In genomic region chr1:74390924-74391748, GRCm38 (mm10) we compare ENCODE assay signal across 8 mouse cellular contexts. TPM values are rescaled to one million over a fixed set of nuclear protein-coding genes. Genes with fewer than 3 reads are reported as not detected.
DNase-seq lines count a peak whose midpoint lies in the region; ATAC-seq lines count a peak whose summit lies in the region.

TSS of gene Ctdsp1 (plus strand) at chr1:74391509.

- peak within 1 kb of the TSS; percentile 95 for H3K4me2 ChIP-seq in forebrain, embryonic 11.5 days (ENCODE audit: low read depth, low read length, severe bottlenecking)
- H3K4me2 ChIP-seq in heart, embryonic 16.5 days (ENCODE audit: low read depth, low read length): peak within 1 kb of the TSS; percentile 85
- H3K4me2 ChIP-seq in liver, embryonic 15.5 days: peak within 1 kb of the TSS; percentile 98
- peak within 1 kb of the TSS; percentile 82 for H3K4me2 ChIP-seq in neural tube, embryonic 12.5 days (replicated peaks)

- peak within 1 kb of the TSS; percentile 94 for H3K27ac ChIP-seq in forebrain, embryonic 11.5 days (ENCODE audit: low read depth, low read length)
- peak within 1 kb of the TSS; percentile 98 for H3K27ac ChIP-seq in heart, embryonic 16.5 days (ENCODE audit: low read length)
- H3K27ac ChIP-seq in liver, embryonic 15.5 days (replicated peaks): peak within 1 kb of the TSS; percentile 97
- H3K27ac ChIP-seq in neural tube, embryonic 12.5 days: peak within 1 kb of the TSS; percentile 68; the same call in 1 of the 2 replicates

- 2% methylated on average over 51 of the region's 51 CpGs for WGBS in forebrain, embryonic 11.5 days
- 3% methylated on average over 51 of the region's 51 CpGs for WGBS in heart, embryonic 16.5 days
- WGBS in liver, embryonic 15.5 days (ENCODE audit: insufficient replicate concordance): 1% methylated on average over 50 of the region's 51 CpGs
- WGBS in neural tube, embryonic 12.5 days: 3% methylated on average over 51 of the region's 51 CpGs

- H3K27me3 ChIP-seq in forebrain, embryonic 11.5 days (ENCODE audit: control insufficient read depth, insufficient read depth, low read length): peaks cover 2% of the 10 kb centered on the region; the same call in 1 of the 2 replicates
- no peaks in the 10 kb centered on the region for H3K27me3 ChIP-seq in heart, embryonic 16.5 days (ENCODE audit: control insufficient read depth, insufficient read depth, low read length)
- H3K27me3 ChIP-seq in liver, embryonic 15.5 days: no peaks in the 10 kb centered on the region
- H3K27me3 ChIP-seq in neural tube, embryonic 12.5 days (replicated peaks): peaks cover 6% of the 10 kb centered on the region

- H3K36me3 ChIP-seq in forebrain, embryonic 11.5 days (ENCODE audit: control insufficient read depth, insufficient read depth, low read length): peaks cover 10% of the 10 kb centered on the region
- peaks cover 16% of the 10 kb centered on the region for H3K36me3 ChIP-seq in heart, embryonic 16.5 days (ENCODE audit: control insufficient read depth, insufficient read depth)
- H3K36me3 ChIP-seq in liver, embryonic 15.5 days (replicated peaks): peaks cover 25% of the 10 kb centered on the region
- H3K36me3 ChIP-seq in neural tube, embryonic 12.5 days: peaks cover 19% of the 10 kb centered on the region; the same call in 1 of the 2 replicates

- no peaks in the 10 kb centered on the region for H3K9me3 ChIP-seq in forebrain, embryonic 11.5 days (ENCODE audit: control insufficient read depth, low read length)
- H3K9me3 ChIP-seq in heart, embryonic 16.5 days (replicated peaks; ENCODE audit: control insufficient read depth, low read length): no peaks in the 10 kb centered on the region
- no peaks in the 10 kb centered on the region for H3K9me3 ChIP-seq in liver, embryonic 15.5 days (replicated peaks)
- H3K9me3 ChIP-seq in neural tube, embryonic 12.5 days: no peaks in the 10 kb centered on the region

- peak within 1 kb of the TSS; percentile 97 for H3K4me3 ChIP-seq in forebrain, embryonic 11.5 days (ENCODE audit: low read depth, low read length)
- H3K4me3 ChIP-seq in heart, embryonic 16.5 days (ENCODE audit: low read length): peak within 1 kb of the TSS; percentile 82
- H3K4me3 ChIP-seq in liver, embryonic 15.5 days (replicated peaks): peak within 1 kb of the TSS; percentile 94
- peak within 1 kb of the TSS; percentile 86 for H3K4me3 ChIP-seq in neural tube, embryonic 12.5 days

- peaks cover 16% of the 10 kb centered on the region for H3K4me1 ChIP-seq in forebrain, embryonic 11.5 days (replicated peaks; ENCODE audit: control insufficient read depth, insufficient read depth, low read length)
- H3K4me1 ChIP-seq in heart, embryonic 16.5 days (ENCODE audit: control insufficient read depth, insufficient read depth, low read length): peaks cover 33% of the 10 kb centered on the region
- peaks cover 80% of the 10 kb centered on the region for H3K4me1 ChIP-seq in liver, embryonic 15.5 days (replicated peaks)
- peaks cover 26% of the 10 kb centered on the region for H3K4me1 ChIP-seq in neural tube, embryonic 12.5 days

- ATAC-seq in CD4-positive, CD25-positive, alpha-beta regulatory T cell, adult 4 months: peak; percentile 56
- ATAC-seq in forebrain, embryonic 11.5 days (replicated peaks; ENCODE audit: low FRiP score): peak; percentile 81
- peak; percentile 80 for ATAC-seq in heart, embryonic 16.5 days (replicated peaks; ENCODE audit: extremely low read depth, insufficient read depth, low FRiP score)
- peak; percentile 71 for ATAC-seq in liver, embryonic 15.5 days (ENCODE audit: insufficient read depth)
- peak; percentile 77 for ATAC-seq in neural tube, embryonic 12.5 days (ENCODE audit: low FRiP score, low read depth)

- H3K9ac ChIP-seq in forebrain, embryonic 11.5 days (ENCODE audit: low read length): peak within 1 kb of the TSS; percentile 92
- H3K9ac ChIP-seq in heart, embryonic 16.5 days (ENCODE audit: low read length): peak within 1 kb of the TSS; percentile 98
- H3K9ac ChIP-seq in liver, embryonic 15.5 days: peak within 1 kb of the TSS; percentile 95
- peak within 1 kb of the TSS; percentile 87 for H3K9ac ChIP-seq in neural tube, embryonic 12.5 days

- DNase-seq in c-Kit-positive CD71-negative TER-119-negative erythroid progenitor cells, embryonic 14.5 days (ENCODE audit: low read depth): peak; percentile 87
- peak; percentile 97 for DNase-seq in forebrain, embryonic 11.5 days (ENCODE audit: low spot score)
- DNase-seq in kidney, postnatal 36 days: peak; percentile 98 to 99
- DNase-seq in telencephalon, adult 2 months (ENCODE audit: low read depth, low spot score): peak; percentile 87

RNA-seq across cellular contexts. Expression of gene Ctdsp1, which starts in this region (rescaled TPM):
- polyA plus RNA-seq in CD4-positive, CD25-positive, alpha-beta regulatory T cell, adult 4 months (2017; shearing (Covaris generic)): 10 to 100 TPM; 39.8 to 48.3 TPM
- 45.7 and 46.9 TPM in 2 replicates for polyA plus RNA-seq in forebrain, embryonic 11.5 days (2014; fragmentation: Nextera tagmentation; extraction: Ambion mirVana)
- 64.6 and 66.7 TPM in 2 replicates for polyA plus RNA-seq in heart, embryonic 16.5 days (2015; fragmentation: Nextera tagmentation; extraction: Ambion mirVana)
- polyA plus RNA-seq in liver, embryonic 15.5 days (2015; fragmentation: Nextera tagmentation; extraction: Ambion mirVana): 44.8 and 48.4 TPM in 2 replicates
- polyA plus RNA-seq in neural tube, embryonic 12.5 days (2016; fragmentation: Nextera tagmentation; extraction: Ambion mirVana): 29.9 and 31.3 TPM in 2 replicates

Comparison
In these comparisons a context has a peak if more than half of its experiments do, and no peak if none do; other contexts are left out.
1. Peak in every context shown above with its lines: DNase-seq, ATAC-seq, H3K4me3 ChIP-seq and H3K27ac ChIP-seq.